Mouse (Mus musculus): Measurements from ENCODE around the gene Cacng4. TPM values are rescaled to one million over a fixed set of nuclear protein-coding genes. Genes with fewer than 3 reads are reported as not detected.

The Cacng4 gene
- polyA plus RNA-seq (2016; fragmentation: Nextera tagmentation; extraction: Ambion mirVana): 6.3 and 7.0 TPM in 2 replicates

DNA sequence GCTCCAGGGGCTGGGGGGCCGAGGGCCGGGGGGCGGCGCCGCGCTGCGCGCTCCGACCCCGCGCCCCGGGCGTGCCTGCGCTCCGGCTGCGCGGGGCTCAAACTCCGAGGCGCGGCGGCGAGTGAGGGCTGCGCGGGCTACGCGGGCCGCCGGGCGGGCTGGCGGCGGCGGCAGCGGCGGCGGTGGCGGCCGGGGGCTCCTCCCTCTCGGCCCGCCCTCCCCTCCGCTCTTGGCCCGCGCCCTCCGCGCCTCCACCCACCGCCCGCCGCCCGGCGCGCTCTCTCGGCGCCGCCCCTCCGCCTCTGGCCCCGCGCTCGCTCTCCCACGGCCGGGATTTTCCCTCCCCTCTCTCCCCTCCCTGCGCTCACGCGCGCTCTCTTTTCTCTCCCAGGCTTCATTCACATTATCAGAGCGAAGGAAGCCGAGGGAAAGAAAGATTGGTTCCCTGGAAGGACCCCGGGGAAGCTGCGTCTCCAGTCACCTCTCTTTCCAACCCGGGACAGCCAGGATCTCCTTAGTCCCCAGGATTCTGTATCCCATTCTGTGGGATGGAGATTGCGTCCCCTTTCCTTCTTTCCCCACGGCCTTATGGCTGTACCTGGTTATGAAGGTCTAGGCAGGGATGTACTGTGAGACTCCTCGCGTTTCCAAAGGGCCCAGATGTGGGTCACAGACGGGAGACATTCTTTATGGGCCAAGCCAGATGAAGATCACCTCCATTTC lies at the start of gene Cacng4:
TSS of gene Cacng4 (minus strand) at position 11 of the 723 bp plus-strand sequence.
- H3K27ac ChIP-seq: peak within 1 kb of the TSS; percentile 93
- H3K36me3 ChIP-seq (replicated peaks): peaks cover 11% of the 10 kb centered on the region
- DNase-seq (ENCODE audit: extremely low spot score, low spot score): peak; percentile 41
- no peaks in the 10 kb centered on the region for H3K9me3 ChIP-seq
- under 1% methylated on average over 39 of the region's 73 CpGs for WGBS
- peak within 1 kb of the TSS; percentile 82 for H3K4me3 ChIP-seq
- peaks cover 77% of the 10 kb centered on the region for H3K4me1 ChIP-seq
- peaks cover 80% of the 10 kb centered on the region for H3K27me3 ChIP-seq (ENCODE audit: poor library complexity, severe bottlenecking)

DNA sequence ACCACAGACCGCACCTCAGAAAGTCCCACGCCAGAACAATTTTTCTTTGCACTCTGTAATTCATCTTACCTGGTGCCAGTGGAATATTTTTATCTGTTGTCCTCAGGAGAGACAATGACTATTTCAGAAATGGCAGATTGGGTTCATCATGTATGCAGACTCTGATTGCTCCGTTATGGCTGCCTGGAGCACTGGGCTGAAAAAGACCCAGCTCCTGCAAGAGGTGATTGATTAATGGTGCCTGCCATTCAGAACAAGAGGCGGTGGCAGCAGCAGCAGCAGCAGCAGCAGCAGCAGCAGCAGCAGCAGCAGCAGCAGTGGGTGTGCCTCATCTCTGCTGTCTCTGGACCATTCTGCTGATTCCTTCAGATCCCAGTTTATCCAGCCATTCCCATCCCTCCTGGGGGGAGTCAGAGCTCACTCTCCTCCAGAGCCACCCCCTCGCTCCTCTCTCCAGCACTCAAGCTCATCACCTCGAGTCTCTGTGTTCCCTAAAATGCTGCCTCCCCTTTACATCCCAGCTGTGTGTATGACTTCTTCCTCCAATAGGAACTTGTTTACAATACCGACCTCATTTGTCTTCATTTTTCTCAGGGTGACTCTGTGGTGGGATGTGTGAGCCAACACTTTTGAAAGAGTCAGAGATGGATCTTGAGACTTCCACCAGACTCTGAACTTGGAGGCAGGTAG lies 39.1 kb upstream of the Cacng4 start:
- WGBS: 72% methylated on average over 7 of the region's 7 CpGs
- Histone ChIP-seq H3K36me3 (replicated peaks) (no peaks in the 10 kb centered on the region), H3K9me3 (no peaks in the 10 kb centered on the region), H3K4me1 (no peaks in the 10 kb centered on the region), H3K27ac (no peak overlapping the region), H3K27me3 (ENCODE audit: poor library complexity, severe bottlenecking) (no peaks in the 10 kb centered on the region), H3K4me3 (no peak overlapping the region)
- no peak for DNase-seq (ENCODE audit: extremely low spot score, low spot score)

DNA sequence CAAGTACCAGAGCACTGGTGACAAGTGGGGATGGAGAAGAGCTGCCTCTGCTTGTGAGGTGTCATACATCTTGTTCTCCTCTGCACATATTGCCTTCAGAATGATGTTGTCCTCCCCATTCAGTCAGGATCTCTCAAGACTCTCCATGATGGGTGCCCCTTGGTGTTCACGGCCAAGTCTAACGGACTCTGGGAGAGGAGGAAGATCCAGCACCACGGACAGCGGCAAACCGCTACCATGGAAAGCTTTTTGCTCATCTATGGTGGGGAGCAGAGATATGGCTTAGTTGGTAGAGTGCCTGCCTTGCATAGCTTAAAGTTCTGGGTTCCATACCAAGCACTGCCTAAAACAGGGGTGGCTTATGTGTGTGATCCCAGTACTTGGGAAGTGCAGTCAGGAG lies 22.8 kb upstream of the Cacng4 start:
- peaks cover 20% of the 10 kb centered on the region for H3K27me3 ChIP-seq (ENCODE audit: poor library complexity, severe bottlenecking)
- no peaks in the 10 kb centered on the region for H3K36me3 ChIP-seq (replicated peaks)
- peaks cover 10% of the 10 kb centered on the region for H3K4me1 ChIP-seq
- H3K9me3 ChIP-seq: no peaks in the 10 kb centered on the region
- DNase-seq (ENCODE audit: extremely low spot score, low spot score): peak; percentile 36
- H3K4me3 ChIP-seq: no peak overlapping the region
- 46% methylated on average over 5 of the region's 5 CpGs for whole genome bisulfite sequencing
- no peak overlapping the region for H3K27ac ChIP-seq

DNA sequence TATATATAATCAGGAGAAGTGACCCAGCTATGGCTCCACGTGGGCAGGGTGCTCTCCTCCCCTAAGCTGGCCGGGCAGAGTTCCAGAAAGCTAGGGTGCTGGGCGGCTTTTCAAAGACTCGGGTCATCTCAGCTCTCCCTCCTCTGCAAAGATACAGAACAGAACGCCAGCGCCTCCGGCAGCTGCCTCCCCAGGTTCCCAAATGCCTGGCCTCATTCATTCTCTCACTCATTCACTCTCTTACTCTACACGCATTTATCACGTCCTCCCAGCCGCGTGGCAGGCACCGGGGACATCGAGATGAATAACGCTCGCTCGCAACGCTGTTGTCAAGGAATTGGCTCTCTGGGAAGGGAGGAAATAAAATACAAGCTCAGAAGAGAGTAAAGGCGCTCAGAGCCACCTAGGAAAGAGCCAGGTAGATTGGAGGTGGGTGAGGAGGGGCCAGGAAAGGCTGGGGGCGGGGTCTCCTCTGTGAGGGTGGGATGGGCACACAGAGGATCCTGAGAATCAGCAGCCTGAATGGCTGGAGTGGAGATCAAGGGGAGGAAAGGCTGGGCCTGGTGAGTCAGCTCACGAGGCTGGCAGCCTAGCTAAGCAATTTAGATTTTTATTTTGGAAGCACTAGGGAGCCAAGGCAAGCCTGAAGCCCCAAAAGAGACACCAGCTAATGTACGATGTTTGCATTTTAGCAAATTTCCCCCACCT lies 18.7 kb upstream of the Cacng4 start:
- H3K4me1 ChIP-seq: peaks cover 10% of the 10 kb centered on the region
- DNase-seq (ENCODE audit: extremely low spot score, low spot score): no peak
- 31% methylated on average over 21 of the region's 21 CpGs for WGBS
- no peak overlapping the region for H3K4me3 ChIP-seq
- H3K36me3 ChIP-seq (replicated peaks): no peaks in the 10 kb centered on the region
- H3K9me3 ChIP-seq: no peaks in the 10 kb centered on the region
- no peak overlapping the region for H3K27ac ChIP-seq
- H3K27me3 ChIP-seq (ENCODE audit: poor library complexity, severe bottlenecking): peaks cover 37% of the 10 kb centered on the region

DNA sequence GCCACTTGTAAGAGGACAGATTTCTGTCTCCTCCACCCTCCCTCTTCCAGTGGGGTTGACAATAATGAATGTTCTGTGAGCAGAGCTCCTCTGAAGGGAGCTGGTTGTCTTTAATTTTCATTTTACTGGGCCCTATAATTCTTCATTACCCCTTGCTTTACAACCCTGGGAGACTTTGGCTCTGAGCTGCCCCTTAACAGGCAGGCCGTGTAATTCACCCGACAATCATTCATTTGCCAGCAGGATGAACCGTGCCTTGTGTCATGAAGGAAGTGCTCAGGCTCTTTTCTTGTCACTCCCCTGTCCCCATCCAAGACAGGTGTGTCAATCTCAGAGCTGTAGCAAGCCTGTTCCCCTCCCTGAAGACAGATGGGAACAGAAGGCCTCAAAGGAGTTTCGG lies 18.1 kb upstream of the Cacng4 start:
- Histone ChIP-seq H3K27me3 (ENCODE audit: poor library complexity, severe bottlenecking) (peaks cover 37% of the 10 kb centered on the region), H3K4me3 (no peak overlapping the region), H3K4me1 (peaks cover 10% of the 10 kb centered on the region), H3K27ac (no peak overlapping the region), H3K36me3 (replicated peaks) (no peaks in the 10 kb centered on the region), H3K9me3 (no peaks in the 10 kb centered on the region)
- no peak for DNase-seq (ENCODE audit: extremely low spot score, low spot score)
- WGBS: 62% methylated on average over 4 of the region's 4 CpGs

DNA sequence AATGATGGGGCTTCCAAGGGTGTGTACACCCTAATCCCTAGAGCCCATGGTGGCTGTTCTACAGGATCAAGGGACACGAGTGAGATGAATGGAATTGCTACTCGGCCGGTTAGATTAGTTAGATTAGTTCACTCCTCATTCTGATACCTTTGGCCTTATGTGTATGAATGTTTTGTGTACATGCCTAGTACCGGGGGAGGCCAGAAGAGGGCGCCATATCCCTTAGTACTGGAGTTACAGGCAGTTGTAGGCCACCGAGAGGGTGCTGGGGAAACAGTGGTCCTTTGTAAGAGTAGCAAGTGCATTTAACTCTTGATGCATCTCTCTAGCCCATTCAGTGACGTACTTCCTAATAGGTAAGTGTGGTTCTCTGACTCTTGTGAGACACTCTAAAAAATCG lies 14.2 kb upstream of the Cacng4 start:
- DNase-seq (ENCODE audit: extremely low spot score, low spot score): no peak
- no peaks in the 10 kb centered on the region for H3K9me3 ChIP-seq
- H3K27ac ChIP-seq: no peak overlapping the region
- H3K27me3 ChIP-seq (ENCODE audit: poor library complexity, severe bottlenecking): peaks cover 30% of the 10 kb centered on the region
- H3K4me3 ChIP-seq: no peak overlapping the region
- WGBS: 72% methylated on average over 8 of the region's 8 CpGs
- H3K36me3 ChIP-seq (replicated peaks): no peaks in the 10 kb centered on the region
- H3K4me1 ChIP-seq: peaks cover 9% of the 10 kb centered on the region

DNA sequence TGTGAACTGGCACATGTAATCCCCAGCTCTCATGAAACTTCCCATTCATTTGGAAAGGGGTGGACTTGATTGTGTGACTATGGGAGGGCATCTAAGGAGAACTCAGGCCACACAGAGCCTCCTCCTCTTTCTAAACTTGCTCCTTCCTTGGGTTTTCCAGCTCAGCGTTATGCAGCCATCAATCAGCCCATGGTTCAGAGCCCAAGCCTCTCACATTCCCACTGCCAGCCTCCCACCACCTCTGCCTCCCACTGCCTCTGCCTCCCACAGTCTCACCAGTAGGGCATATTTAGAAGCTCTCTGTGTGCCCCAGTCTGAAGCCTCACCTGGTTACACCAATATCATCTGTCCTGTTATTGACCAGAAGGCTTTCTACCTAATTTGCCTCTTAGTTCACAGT lies 11.7 kb upstream of the Cacng4 start:
- Histone ChIP-seq H3K27me3 (ENCODE audit: poor library complexity, severe bottlenecking) (peaks cover 6% of the 10 kb centered on the region), H3K4me1 (no peaks in the 10 kb centered on the region), H3K36me3 (replicated peaks) (no peaks in the 10 kb centered on the region), H3K4me3 (no peak overlapping the region), H3K9me3 (no peaks in the 10 kb centered on the region), H3K27ac (no peak overlapping the region)
- no peak for DNase-seq (ENCODE audit: extremely low spot score, low spot score)
- 86% methylated on average over 1 of the region's 1 CpGs for WGBS

GRCm38 (mm10) chr11:107801946-107802345 lies 7.6 kb upstream of the Cacng4 start:
- peaks cover 39% of the 10 kb centered on the region for H3K27me3 ChIP-seq (ENCODE audit: poor library complexity, severe bottlenecking)
- H3K27ac ChIP-seq: no peak overlapping the region
- no peaks in the 10 kb centered on the region for H3K36me3 ChIP-seq (replicated peaks)
- WGBS: 85% methylated on average over 3 of the region's 3 CpGs
- H3K4me3 ChIP-seq: no peak overlapping the region
- H3K9me3 ChIP-seq: no peaks in the 10 kb centered on the region
- peaks cover 26% of the 10 kb centered on the region for H3K4me1 ChIP-seq
- no peak for DNase-seq (ENCODE audit: extremely low spot score, low spot score)

- Histone ChIP-seq H3K27ac (0 out of 2 replicates have a peak overlapping the region, but pooled peaks have one; percentile 31), H3K36me3 (replicated peaks) (no peaks in the 10 kb centered on the region), H3K27me3 (ENCODE audit: poor library complexity, severe bottlenecking) (peaks cover 63% of the 10 kb centered on the region), H3K4me1 (peaks cover 47% of the 10 kb centered on the region), H3K4me3 (no peak overlapping the region), H3K9me3 (no peaks in the 10 kb centered on the region)
- WGBS: 32% methylated on average over 9 of the region's 9 CpGs
- no peak for DNase-seq (ENCODE audit: extremely low spot score, low spot score)
Observed at GRCm38 (mm10) chr11:107799331-107799730, 5.0 kb upstream of the Cacng4 start.

DNA sequence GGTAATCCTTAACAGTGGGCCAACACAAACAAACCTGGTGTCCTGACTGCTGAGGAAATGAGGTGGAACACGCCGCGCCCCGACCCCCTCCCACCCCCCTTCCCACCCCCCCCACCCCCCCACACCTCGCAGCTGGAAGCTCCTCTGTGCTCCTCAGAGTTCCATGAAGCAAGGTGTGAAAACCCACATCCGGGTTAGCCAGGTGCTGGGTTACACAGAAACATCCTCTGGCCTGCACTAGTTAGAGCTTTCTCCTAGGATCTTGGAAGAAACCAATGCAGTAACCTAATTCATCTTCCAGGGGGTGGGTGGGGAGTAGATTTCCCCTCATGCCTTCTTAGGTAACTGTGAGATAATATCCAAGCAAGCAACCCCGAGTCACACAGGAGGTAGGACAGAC lies 2.0 kb upstream of the Cacng4 start:
- H3K9me3 ChIP-seq: no peaks in the 10 kb centered on the region
- H3K27ac ChIP-seq: no peak overlapping the region
- H3K4me3 ChIP-seq: no peak overlapping the region
- no peak for DNase-seq (ENCODE audit: extremely low spot score, low spot score)
- H3K4me1 ChIP-seq: peaks cover 73% of the 10 kb centered on the region
- H3K27me3 ChIP-seq (ENCODE audit: poor library complexity, severe bottlenecking): peaks cover 92% of the 10 kb centered on the region
- 0 out of 2 replicates have a peak, but pooled peaks cover 2% of the 10 kb centered on the region for H3K36me3 ChIP-seq (replicated peaks)
- 34% methylated on average over 7 of the region's 7 CpGs for WGBS

- Histone ChIP-seq H3K27ac (peak overlapping the region; percentile 93; the same call in 1 of the 2 replicates), H3K4me3 (peak overlapping the region; percentile 82), H3K36me3 (replicated peaks) (0 out of 2 replicates have a peak, but pooled peaks cover 6% of the 10 kb centered on the region)
Observed at GRCm38 (mm10) chr11:107795384-107796035, 1.2 kb upstream of the Cacng4 start.

GRCm38 (mm10) chr11:107794103-107794493 lies 259 bp downstream of the Cacng4 start:
- Histone ChIP-seq H3K4me3 (peak overlapping the region; percentile 82), H3K9me3 (no peaks in the 10 kb centered on the region), H3K27ac (peak overlapping the region; percentile 93), H3K4me1 (peaks cover 71% of the 10 kb centered on the region), H3K27me3 (ENCODE audit: poor library complexity, severe bottlenecking) (peaks cover 74% of the 10 kb centered on the region), H3K36me3 (replicated peaks) (peaks cover 17% of the 10 kb centered on the region)
- WGBS: under 1% methylated on average over 41 of the region's 41 CpGs
- DNase-seq (ENCODE audit: extremely low spot score, low spot score): peak; percentile 63

More at GRCm38 (mm10) chr11:107795384-107796035, 1.2 kb upstream of the Cacng4 start:
- WGBS: 6% methylated on average over 9 of the region's 9 CpGs
- Histone ChIP-seq H3K9me3 (no peaks in the 10 kb centered on the region), H3K27me3 (ENCODE audit: poor library complexity, severe bottlenecking) (peaks cover 88% of the 10 kb centered on the region), H3K4me1 (peaks cover 76% of the 10 kb centered on the region)
- DNase-seq (ENCODE audit: extremely low spot score, low spot score): no peak

Data from forebrain, embryonic 10.5 days (tissue).